Mouse (Mus musculus): ENCODE data around the gene Sos2.
"Not testable (repeated sequence)": the region's sequence is repeated elsewhere in the genome, so short reads cannot be mapped to it uniquely, and the experiment has no call there.

Gene Sos2

DNA sequence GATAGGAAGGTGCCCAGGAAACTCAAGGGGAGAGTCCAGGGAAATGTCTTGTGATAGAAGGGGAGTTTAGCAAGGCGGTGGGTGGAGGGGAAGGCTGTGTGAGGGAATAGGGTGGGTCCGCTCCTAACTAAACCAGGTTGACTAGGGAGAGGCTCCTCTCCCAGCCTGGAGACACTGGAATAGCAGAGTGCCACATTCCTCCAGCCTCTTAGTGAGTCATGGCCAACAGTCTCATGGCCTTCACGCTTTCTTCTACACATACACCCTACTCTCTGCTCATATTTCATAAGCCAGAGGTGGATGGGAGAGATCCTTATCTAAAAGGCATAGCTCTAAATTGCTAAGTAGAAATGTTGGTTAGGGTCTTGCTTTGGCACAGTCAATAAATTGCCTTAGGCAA lies 111.7 kb downstream of the Sos2 start:
- DNase-seq (ENCODE audit: low spot score) = no peak

DNA sequence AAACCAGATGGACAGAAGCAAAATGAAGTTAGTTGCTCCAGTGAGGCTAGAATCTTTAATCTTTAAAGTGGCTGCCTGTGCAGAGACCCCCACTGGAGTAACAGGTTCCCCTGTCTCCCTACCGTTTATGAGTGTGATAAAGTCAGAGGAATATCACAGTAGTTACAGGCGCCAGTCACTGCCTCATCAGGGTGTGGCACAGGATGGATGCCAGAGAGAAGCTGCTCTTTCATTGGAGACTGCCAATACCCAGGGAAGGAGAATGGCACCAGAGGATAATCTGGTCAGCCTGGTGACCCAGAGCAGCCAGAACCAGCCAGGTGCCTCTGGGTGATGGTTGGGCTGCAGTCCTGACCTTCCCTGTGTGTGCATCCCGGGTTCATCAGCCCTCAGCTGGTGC lies 113.4 kb downstream of the Sos2 start:
- no peak for DNase-seq (ENCODE audit: low spot score)

DNA sequence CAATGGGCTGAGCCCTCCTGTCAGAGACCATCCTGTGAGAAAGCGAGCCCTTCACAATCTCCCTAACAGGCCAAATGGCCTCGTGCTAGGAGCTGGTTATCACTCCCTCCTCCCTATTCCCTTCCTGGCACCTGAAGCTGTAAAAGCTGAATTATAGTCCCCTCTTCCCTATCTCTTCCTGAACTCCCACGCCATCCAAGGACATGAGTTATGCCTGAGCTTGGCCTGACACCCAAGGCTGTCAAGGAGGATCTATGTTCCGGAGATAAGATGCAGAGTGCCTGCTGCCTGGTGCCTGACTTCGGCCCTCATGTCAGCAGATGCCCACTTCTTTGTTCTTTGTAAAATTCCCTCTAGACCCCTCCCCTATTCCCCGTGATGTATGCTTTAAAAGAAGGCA lies 120.6 kb downstream of the Sos2 start:
- not testable (repeated sequence) for DNase-seq (ENCODE audit: low spot score)

DNA sequence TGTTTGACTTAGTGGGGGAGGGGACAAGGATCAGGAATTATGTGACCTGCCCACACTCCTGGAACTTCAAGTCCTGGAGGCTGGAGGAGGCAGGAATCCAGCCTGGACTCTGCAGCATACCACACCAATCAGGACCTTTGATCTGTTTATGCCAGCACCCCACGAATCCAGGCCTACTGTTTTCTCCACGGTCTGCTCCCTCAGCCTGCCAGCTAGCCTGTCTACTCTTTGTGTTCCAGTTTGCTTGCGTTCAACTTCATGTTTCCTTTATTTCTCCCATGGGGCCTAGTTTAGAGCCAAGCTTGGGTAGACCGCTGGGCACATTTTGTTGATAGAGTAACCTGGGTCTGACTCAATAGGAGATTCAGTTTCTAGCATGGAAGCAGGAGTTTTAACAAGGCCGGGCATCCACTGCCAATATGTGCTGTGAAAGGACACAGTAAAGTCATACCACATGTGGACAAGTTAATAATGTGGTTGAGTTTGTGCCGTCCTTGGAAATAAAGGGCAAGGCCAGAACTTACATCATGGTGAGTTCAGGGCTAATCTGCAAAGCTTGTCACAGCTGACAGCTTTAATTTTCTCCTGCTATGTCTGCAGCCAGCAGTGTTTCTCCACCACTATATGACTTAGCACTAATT lies 125.3 kb downstream of the Sos2 start:
- no peak for DNase-seq (ENCODE audit: low spot score)

DNA sequence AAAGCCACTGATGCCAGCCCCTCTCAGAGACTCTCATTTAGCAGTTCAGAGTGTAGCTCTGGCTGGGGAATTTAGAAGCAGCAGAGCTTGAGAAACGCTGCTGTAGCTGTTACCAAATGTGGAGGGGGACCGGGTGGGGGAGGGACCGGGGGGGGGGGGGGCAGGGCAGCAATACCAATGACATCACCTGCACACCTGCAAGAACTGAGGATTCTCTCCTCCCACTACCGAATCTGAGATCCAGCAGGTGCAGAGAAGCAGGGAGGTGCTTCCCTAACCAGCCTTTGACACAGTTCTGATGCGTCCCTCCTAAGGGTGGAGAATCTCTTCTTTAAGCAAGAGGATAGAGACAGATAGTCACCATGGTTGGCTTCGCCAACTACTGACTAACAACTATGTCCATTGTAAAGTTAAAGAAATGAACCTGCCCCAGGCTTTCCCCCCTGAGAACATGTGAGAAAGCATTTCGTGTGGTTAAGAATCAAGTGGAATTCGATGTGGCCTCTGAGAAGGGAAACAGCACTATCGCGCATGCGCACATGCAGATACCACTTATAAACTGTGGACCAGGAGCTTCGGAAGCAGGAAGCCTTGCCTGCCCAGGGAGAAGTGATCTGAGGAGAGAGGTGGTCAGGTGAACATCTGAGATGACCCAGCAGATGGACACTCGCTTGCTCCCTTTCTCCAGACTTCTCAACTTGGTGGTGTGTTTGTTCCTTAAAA lies 136.0 kb downstream of the Sos2 start:
- DNase-seq (ENCODE audit: low spot score) = no peak

DNA sequence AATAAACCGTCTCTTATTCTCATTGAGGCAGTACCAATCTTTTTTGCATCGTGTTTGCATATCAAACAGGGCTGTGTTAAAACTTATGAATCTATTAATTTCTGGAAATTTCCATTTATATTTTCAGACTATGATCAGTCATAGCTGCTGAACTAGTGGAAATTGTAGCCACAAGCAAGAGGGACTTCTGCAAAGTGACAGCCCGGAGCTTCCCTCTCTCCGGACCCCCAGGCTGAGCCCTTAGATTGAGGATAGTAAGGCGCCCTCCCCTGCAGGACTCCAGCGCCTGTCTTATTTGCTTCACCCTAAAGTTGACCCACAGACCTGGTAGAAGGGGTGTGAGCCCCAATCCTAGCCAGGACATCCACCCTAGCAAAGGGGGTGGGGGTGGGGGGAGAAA lies 136.7 kb downstream of the Sos2 start:
- no peak for DNase-seq (ENCODE audit: low spot score)

DNA sequence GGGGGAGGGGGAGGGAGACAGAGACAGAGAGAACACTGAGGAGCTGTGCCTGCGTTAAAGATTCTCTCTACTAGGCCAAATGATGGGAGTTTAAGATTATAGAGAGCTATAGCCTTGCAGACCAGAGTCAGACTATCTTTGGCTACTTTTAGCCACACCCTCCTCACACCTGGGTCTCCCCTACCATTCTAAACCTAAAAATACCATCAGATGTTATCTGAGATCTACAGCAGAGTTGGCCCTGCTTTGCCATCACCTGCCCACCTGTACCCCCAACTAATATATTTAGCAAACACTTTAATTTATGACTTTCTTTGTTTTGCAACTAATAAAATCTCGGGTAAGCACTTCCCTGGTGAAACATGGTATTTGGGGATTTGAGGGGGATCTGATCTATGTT lies 137.1 kb downstream of the Sos2 start:
- DNase-seq (ENCODE audit: low spot score) = no peak

DNA sequence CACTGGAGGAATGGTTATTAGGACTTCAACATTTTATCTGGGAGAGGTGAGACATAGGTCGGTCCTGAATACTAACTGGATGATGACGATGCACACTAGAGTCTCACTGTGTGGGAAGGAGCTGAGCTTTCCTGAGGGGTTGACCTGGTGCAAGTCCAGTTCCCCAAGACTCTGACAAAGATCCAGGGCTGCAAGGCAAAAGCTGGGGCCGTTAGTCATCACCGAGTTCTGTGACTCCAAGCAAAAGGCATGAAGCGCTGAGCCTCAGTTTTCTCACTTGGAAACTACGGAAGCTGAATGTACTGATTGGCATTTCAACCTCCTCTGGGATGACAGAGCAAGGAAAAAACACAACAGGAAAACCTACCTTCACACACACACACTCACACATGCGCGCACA lies 139.3 kb downstream of the Sos2 start:
- no peak for DNase-seq (ENCODE audit: low spot score)

DNA sequence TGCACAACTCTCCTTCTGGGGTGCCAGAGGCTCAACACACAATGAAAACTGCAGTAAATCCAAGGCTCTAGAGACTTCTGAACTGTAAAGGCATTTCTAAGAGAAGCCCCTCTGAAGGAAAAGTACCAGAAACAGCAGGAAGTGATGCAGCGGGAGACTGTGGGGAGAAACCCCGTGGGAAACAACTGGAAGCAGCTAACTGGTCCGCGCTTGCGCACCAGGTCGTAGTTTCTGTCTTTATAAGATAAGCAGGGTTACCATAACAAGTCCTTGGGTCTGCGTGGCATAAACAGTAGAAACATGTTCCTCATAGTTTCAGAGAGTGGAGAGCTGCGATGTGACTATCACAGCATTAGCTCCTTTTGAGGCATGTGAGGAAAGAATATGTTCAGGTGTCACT lies 140.0 kb downstream of the Sos2 start:
- DNase-seq (ENCODE audit: low spot score) = no peak

DNA sequence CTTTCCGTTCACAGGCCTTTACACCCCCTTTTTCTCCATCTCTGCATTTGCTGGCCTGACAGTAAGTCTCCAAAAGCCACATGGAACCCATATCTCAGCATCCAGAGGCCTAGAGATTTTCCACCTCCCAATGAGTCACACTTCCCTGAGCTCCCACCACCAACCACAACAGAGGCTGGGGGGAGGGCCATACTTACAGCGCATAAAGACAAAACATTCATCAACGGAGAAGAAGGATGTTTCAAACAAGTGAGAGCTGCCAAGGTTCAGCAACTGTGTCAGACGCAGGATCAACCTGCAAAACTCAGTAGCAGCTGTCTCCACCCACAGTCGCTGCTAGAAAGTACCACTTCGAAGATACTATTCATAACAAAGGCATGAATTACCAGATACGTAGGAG lies 142.3 kb downstream of the Sos2 start:
- no peak for DNase-seq (ENCODE audit: low spot score)

DNA sequence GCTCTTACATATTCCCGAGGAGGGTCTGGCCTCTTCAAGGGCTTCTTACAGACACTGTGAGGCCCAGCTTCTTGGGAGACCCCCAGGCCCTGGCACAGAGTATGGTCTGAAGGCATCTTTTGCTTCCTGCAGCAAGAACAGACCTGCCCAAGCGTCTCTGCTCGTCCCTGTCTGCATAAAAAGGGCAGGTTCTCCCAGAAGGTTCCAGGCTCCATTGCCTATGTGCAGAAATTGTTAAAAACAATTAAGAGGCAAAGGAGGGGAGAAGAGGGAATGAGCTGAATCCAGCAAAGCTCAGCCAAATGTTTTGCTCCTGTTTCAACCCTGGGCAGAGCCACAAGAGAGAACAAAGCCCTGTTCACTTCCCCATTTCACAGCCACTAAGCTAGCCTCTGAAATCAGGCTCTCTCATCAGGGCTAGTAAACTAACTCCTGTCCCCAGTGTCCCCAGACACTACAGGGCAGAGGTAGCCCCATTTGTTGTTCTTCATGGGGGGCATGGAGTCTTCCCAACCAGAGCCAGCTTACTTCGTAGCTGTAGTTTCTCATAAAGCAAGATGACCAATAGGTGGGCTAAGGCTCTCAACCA lies 143.2 kb downstream of the Sos2 start:
- no peak for DNase-seq (ENCODE audit: low spot score)

DNA sequence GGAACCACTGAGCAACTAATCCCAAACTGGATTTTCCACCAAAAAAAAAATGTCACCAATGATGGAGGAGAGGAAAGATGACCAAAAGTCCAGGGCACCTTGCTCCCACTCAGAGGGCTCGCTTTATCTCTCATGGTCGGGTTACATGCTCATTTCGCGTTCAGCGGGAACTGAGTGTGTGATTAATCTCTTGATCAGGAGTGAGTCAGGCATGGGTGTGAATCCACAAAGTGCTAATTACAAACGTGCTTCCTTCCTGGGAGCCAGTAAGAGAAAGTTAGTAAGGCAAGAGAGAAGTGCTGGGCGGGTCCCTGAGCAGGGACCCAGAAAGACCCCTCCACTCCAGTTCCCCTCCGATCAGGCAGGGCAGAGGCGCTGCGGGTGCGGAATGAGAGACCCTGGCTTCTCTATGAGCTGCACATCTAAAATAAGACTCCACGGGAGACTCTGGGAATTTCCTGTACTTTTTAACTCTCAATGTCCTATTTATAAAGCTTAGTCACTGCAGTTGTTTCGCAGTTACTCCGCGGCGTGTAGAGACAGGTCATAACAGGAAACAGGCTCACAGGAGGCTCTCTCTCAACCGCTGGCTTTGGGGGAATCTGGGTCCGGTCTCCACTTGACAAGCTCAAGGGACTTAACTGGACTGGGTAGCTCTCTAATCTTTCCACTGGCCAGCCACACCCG lies 143.8 kb downstream of the Sos2 start:
- peak; percentile 44 for DNase-seq (ENCODE audit: low spot score)

DNA sequence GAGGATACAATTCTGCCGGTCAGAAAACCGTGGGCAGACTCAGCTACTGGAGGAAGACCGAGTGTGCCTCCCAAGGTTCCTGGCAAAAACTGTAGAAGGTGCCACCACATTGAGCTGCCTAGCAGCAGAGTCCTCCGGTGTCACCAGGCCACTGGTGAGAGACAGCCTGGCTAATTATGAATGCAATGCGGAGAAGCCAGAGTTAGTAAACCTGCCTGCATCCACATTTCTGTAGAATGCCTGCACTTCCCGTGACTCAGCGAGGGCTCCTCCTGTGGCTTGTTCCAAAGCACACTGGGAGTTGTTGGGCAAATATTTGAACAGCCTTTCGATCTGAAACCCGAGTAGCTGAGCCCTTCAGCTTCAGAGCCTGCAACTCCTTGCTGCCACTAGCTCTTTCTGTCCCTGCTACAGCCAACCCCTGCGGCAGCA lies 144.4 kb downstream of the Sos2 start:
- no peak for DNase-seq (ENCODE audit: low spot score)

DNA sequence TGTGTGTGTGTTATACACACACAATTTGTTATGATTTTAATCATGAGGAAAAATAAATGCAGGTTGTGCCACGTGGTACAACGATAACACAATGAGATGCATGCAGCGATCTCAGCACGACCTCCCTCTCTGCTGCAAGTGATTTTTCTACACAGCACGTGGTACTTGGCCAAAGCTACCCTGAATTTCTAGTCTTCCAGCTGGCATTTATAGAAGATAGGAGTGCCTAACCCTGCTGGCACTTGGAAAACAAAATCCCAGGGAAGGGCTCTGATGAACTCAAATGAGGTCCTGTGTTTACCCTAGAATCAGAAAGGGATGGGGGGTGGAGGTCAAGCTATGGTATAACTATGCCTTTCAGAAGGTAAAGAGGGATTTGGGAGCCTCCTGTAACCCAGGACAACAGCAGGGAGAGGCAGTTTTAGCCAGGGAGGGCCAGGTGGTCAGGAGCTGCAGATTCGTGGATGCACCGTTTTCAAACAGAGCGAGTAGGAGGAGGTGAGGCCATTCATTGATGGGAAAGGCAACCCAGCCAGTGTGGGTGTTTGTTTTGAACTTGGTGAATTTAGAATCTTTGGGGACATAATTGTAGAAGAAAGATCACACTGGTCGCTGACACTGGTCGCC lies 144.9 kb downstream of the Sos2 start:
- DNase-seq (ENCODE audit: low spot score) = no peak
